Mouse (Mus musculus): Measurements from ENCODE around the gene Ccdc184. TPM values are rescaled to one million over a fixed set of nuclear protein-coding genes. Genes with fewer than 3 reads are reported as not detected.

Gene Ccdc184
- polyA plus RNA-seq, 1 experiment from 2014 or later = 13.3 TPM

GRCm38 (mm10) chr15:98214130-98214529 lies 47.2 kb downstream of the Ccdc184 start:
- 75% methylated on average over 5 of the region's 5 CpGs for WGBS
- no peak overlapping the region for H3K27ac ChIP-seq (ENCODE audit: low read depth, low read length)
- no peak for DNase-seq (ENCODE audit: low spot score)
- H3K27me3 ChIP-seq (ENCODE audit: control insufficient read depth, insufficient read depth, low read length) = no peaks in the 10 kb centered on the region
- H3K9ac ChIP-seq (ENCODE audit: low read depth, low read length) = no peak overlapping the region
- no peaks in the 10 kb centered on the region for H3K9me3 ChIP-seq (ENCODE audit: control insufficient read depth, low read length)
- H3K4me2 ChIP-seq (replicated peaks; ENCODE audit: low read depth, low read length) = no peak overlapping the region
- H3K4me3 ChIP-seq (ENCODE audit: low read depth, low read length) = no peak overlapping the region
- H3K36me3 ChIP-seq (ENCODE audit: control insufficient read depth, insufficient read depth, low read length) = no peaks in the 10 kb centered on the region
- ATAC-seq (ENCODE audit: low FRiP score) = no peak
- no peaks in the 10 kb centered on the region for H3K4me1 ChIP-seq (replicated peaks; ENCODE audit: control insufficient read depth, insufficient read depth, low read length)

Other genes starting within 250 kb of the Ccdc184 start
- gene Tmem106c, start 203.0 kb upstream of the Ccdc184 start, polyA plus RNA-seq (2014; fragmentation: Nextera tagmentation; extraction: Ambion mirVana) = 52.0 and 59.9 TPM in 2 replicates
- 128 and 132 TPM in 2 replicates for gene Col2a1, start 162.5 kb upstream of the Ccdc184 start, polyA plus RNA-seq (2014; fragmentation: Nextera tagmentation; extraction: Ambion mirVana)
- gene Pfkm, start 74.6 kb upstream of the Ccdc184 start, polyA plus RNA-seq (2014; fragmentation: Nextera tagmentation; extraction: Ambion mirVana) = 32.1 and 32.6 TPM in 2 replicates
- gene Senp1, start 73.4 kb upstream of the Ccdc184 start, polyA plus RNA-seq (2014; fragmentation: Nextera tagmentation; extraction: Ambion mirVana) = 40.6 and 41.5 TPM in 2 replicates
- gene Asb8, start 1.5 kb upstream of the Ccdc184 start, polyA plus RNA-seq (2014; fragmentation: Nextera tagmentation; extraction: Ambion mirVana) = 47.6 and 53.2 TPM in 2 replicates
- gene Olfr288, start 28.4 kb downstream of the Ccdc184 start, polyA plus RNA-seq (2014; fragmentation: Nextera tagmentation; extraction: Ambion mirVana) = not detected in 2 replicates
- gene Gm44579, start 53.8 kb downstream of the Ccdc184 start, polyA plus RNA-seq (2014; fragmentation: Nextera tagmentation; extraction: Ambion mirVana) = not detected in 2 replicates
- not detected in 2 replicates for gene Olfr287, start 53.9 kb downstream of the Ccdc184 start, polyA plus RNA-seq (2014; fragmentation: Nextera tagmentation; extraction: Ambion mirVana)
- not detected in 2 replicates for gene Olfr286, start 67.3 kb downstream of the Ccdc184 start, polyA plus RNA-seq (2014; fragmentation: Nextera tagmentation; extraction: Ambion mirVana)
- gene H1fnt, start 90.1 kb downstream of the Ccdc184 start, polyA plus RNA-seq (2014; fragmentation: Nextera tagmentation; extraction: Ambion mirVana) = not detected in 2 replicates
- gene Zfp641, start 129.0 kb downstream of the Ccdc184 start, polyA plus RNA-seq (2014; fragmentation: Nextera tagmentation; extraction: Ambion mirVana) = 1.7 and 2.1 TPM in 2 replicates
- gene Olfr285, start 150.2 kb downstream of the Ccdc184 start, polyA plus RNA-seq (2014; fragmentation: Nextera tagmentation; extraction: Ambion mirVana) = not detected in 2 replicates
- gene Olfr284, start 173.8 kb downstream of the Ccdc184 start, polyA plus RNA-seq (2014; fragmentation: Nextera tagmentation; extraction: Ambion mirVana) = not detected in 2 replicates
- not detected in 2 replicates for gene Olfr283, start 213.8 kb downstream of the Ccdc184 start, polyA plus RNA-seq (2014; fragmentation: Nextera tagmentation; extraction: Ambion mirVana)

Data from hindbrain, embryonic 11.5 days (tissue).